Mouse (Mus musculus): ENCODE measurements around the gene Rapgef5.

Rapgef5 gene

GRCm38 (mm10) chr12:117516179-117516578, at the start of gene Rapgef5:
Rapgef5 (plus strand) TSS chr12:117516479.
- no peak for DNase-seq

- no peak for DNase-seq
Observed at GRCm38 (mm10) chr12:117468329-117468728, 48.0 kb upstream of the Rapgef5 start.

GRCm38 (mm10) chr12:117479014-117479413, 37.3 kb upstream of the Rapgef5 start:
- no peak for DNase-seq

GRCm38 (mm10) chr12:117479680-117480079, 36.6 kb upstream of the Rapgef5 start:
- no peak for DNase-seq

- DNase-seq = no peak
Observed at GRCm38 (mm10) chr12:117480958-117481357, 35.3 kb upstream of the Rapgef5 start.

GRCm38 (mm10) chr12:117482665-117483064, 33.6 kb upstream of the Rapgef5 start:
- DNase-seq = no peak

GRCm38 (mm10) chr12:117486118-117487057, 29.9 kb upstream of the Rapgef5 start:
- no peak for DNase-seq

GRCm38 (mm10) chr12:117496501-117497176, 19.6 kb upstream of the Rapgef5 start:
- no peak for DNase-seq

GRCm38 (mm10) chr12:117497361-117497760, 18.9 kb upstream of the Rapgef5 start:
- DNase-seq = no peak

GRCm38 (mm10) chr12:117499242-117499641, 17.0 kb upstream of the Rapgef5 start:
- no peak for DNase-seq

- no peak for DNase-seq
Observed at GRCm38 (mm10) chr12:117501180-117501579, 15.1 kb upstream of the Rapgef5 start.

- DNase-seq = no peak
Observed at GRCm38 (mm10) chr12:117502834-117503233, 13.4 kb upstream of the Rapgef5 start.

- no peak for DNase-seq
Observed at GRCm38 (mm10) chr12:117505163-117505562, 11.1 kb upstream of the Rapgef5 start.

GRCm38 (mm10) chr12:117507772-117508171, 8.5 kb upstream of the Rapgef5 start:
- no peak for DNase-seq

GRCm38 (mm10) chr12:117509919-117510318, 6.4 kb upstream of the Rapgef5 start:
- no peak for DNase-seq

- DNase-seq = no peak
Observed at GRCm38 (mm10) chr12:117512468-117512867, 3.8 kb upstream of the Rapgef5 start.

- no peak for DNase-seq
Observed at GRCm38 (mm10) chr12:117513150-117513932, 2.9 kb upstream of the Rapgef5 start.

GRCm38 (mm10) chr12:117517275-117517936, 1.1 kb downstream of the Rapgef5 start:
- no peak for DNase-seq

- no peak for DNase-seq
Observed at GRCm38 (mm10) chr12:117524311-117525013, 8.2 kb downstream of the Rapgef5 start.

GRCm38 (mm10) chr12:117527889-117528288, 11.6 kb downstream of the Rapgef5 start:
- no peak for DNase-seq

GRCm38 (mm10) chr12:117528509-117529145, 12.3 kb downstream of the Rapgef5 start:
- no peak for DNase-seq
